Mouse (Mus musculus) heart, embryonic 11.5 days (tissue): Measurements from ENCODE around the gene Sema3d. TPM values are rescaled to one million over a fixed set of nuclear protein-coding genes. Genes with fewer than 3 reads are reported as not detected.

Experiments used
- ATAC-seq: fragments of 200-750 bp; cut with Nextera tagmentation; replicated peaks from 2 replicates; pipeline ENCODE4 v1.8.0; 2017; ENCODE audit warnings: moderate library complexity; ENCODE audit not compliant: insufficient number of reproducible peaks, low FRiP score, low TSS enrichment
- H3K27ac ChIP-seq: fragments of 300-500 bp; sonication (generic); 2 replicates; pipeline ENCODE4 v1.5.1; 2014; ENCODE audit warnings: mild to moderate bottlenecking, low read depth, low read length
- H3K27me3 ChIP-seq: fragments of 300-500 bp; sonication (generic); 2 replicates; pipeline ENCODE4 v1.6.1; 2014; ENCODE audit warnings: mild to moderate bottlenecking, low read length, mixed read lengths; ENCODE audit not compliant: control insufficient read depth, insufficient read depth
- H3K36me3 ChIP-seq: fragments of 300-500 bp; sonication (generic); 2 replicates; pipeline ENCODE4 v1.6.1; 2014; ENCODE audit warnings: mild to moderate bottlenecking, low read length, moderate library complexity, mixed read lengths; ENCODE audit not compliant: control insufficient read depth, insufficient read depth
- H3K4me1 ChIP-seq: fragments of 300-500 bp; sonication (generic); 2 replicates; pipeline ENCODE4 v1.6.1; 2014; ENCODE audit warnings: low read length; ENCODE audit not compliant: control insufficient read depth, insufficient read depth
- H3K4me2 ChIP-seq: fragments of 300-500 bp; sonication (generic); 2 replicates; pipeline ENCODE4 v1.6.1; 2014; ENCODE audit warnings: mild to moderate bottlenecking, moderate library complexity
- H3K4me3 ChIP-seq: fragments of 300-500 bp; sonication (generic); 2 replicates; pipeline ENCODE4 v1.5.1; 2014; ENCODE audit warnings: low read depth, low read length
- H3K9ac ChIP-seq: fragments of 300-500 bp; sonication (generic); 2 replicates; pipeline ENCODE4 v1.6.1; 2014; ENCODE audit warnings: mild to moderate bottlenecking, low read depth, low read length, moderate library complexity
- H3K9me3 ChIP-seq: fragments of 300-500 bp; sonication (generic); replicated peaks from 2 replicates; pipeline ENCODE4 v1.6.1; 2016; ENCODE audit warnings: low read length; ENCODE audit not compliant: control insufficient read depth
- WGBS: fragments of 180-500 bp; shearing (Covaris S2); extraction: QIAGEN DNeasy Blood & Tissue Kit; methylation state at CpG from one replicate; pipeline ENCODE4 v1.1.7; 2014; ENCODE audit not compliant: insufficient replicate concordance; 5-methylcytosine and 5-hydroxymethylcytosine counted together
- polyA plus RNA-seq: library from polyadenylated mRNA; unstranded; fragments of >200 nt; fragmentation: Nextera tagmentation; extraction: Ambion mirVana; gene quantifications from 2 replicates; pipeline ENCODE4 v1.2.1, GENCODE M21; 2014

The Sema3d gene
- polyA plus RNA-seq, 1 experiment from 2014 or later = 11.9 TPM

GRCm38 (mm10) chr5:12525235-12525767 is 142.1 kb downstream of the Sema3d start:
- Histone ChIP-seq H3K27ac (no peak overlapping the region), H3K27me3 (no peaks in the 10 kb centered on the region), H3K4me2 (no peak overlapping the region), H3K9me3 (no peaks in the 10 kb centered on the region), H3K4me3 (no peak overlapping the region), H3K4me1 (no peaks in the 10 kb centered on the region), H3K9ac (no peak overlapping the region), H3K36me3 (no peaks in the 10 kb centered on the region)
- ATAC-seq = no peak
- WGBS = 54% methylated on average over 4 of the region's 4 CpGs

- Histone ChIP-seq H3K9me3 (no peaks in the 10 kb centered on the region), H3K4me1 (no peaks in the 10 kb centered on the region), H3K36me3 (no peaks in the 10 kb centered on the region), H3K4me2 (no peak overlapping the region), H3K9ac (no peak overlapping the region), H3K27ac (no peak overlapping the region), H3K27me3 (no peaks in the 10 kb centered on the region), H3K4me3 (no peak overlapping the region)
- no peak for ATAC-seq
- 87% methylated on average over 2 of the region's 2 CpGs for WGBS
Observed at GRCm38 (mm10) chr5:12528596-12528995, 145.4 kb downstream of the Sema3d start.

GRCm38 (mm10) chr5:12529771-12530170 is 146.6 kb downstream of the Sema3d start:
- Histone ChIP-seq H3K4me3 (no peak overlapping the region), H3K9ac (no peak overlapping the region), H3K27me3 (no peaks in the 10 kb centered on the region), H3K27ac (no peak overlapping the region), H3K4me1 (no peaks in the 10 kb centered on the region), H3K36me3 (no peaks in the 10 kb centered on the region), H3K9me3 (no peaks in the 10 kb centered on the region), H3K4me2 (no peak overlapping the region)
- no peak for ATAC-seq
- WGBS = 78% methylated on average over 1 of the region's 1 CpGs

GRCm38 (mm10) chr5:12541268-12541667 is 158.1 kb downstream of the Sema3d start:
- WGBS = 41% methylated on average over 2 of the region's 2 CpGs
- ATAC-seq = no peak
- H3K27ac ChIP-seq = no peak overlapping the region
- no peaks in the 10 kb centered on the region for H3K36me3 ChIP-seq
- H3K9me3 ChIP-seq = no peaks in the 10 kb centered on the region
- H3K4me2 ChIP-seq = no peak overlapping the region
- no peak overlapping the region for H3K9ac ChIP-seq
- H3K4me1 ChIP-seq = no peaks in the 10 kb centered on the region
- no peak overlapping the region for H3K4me3 ChIP-seq
- no peaks in the 10 kb centered on the region for H3K27me3 ChIP-seq

DNA sequence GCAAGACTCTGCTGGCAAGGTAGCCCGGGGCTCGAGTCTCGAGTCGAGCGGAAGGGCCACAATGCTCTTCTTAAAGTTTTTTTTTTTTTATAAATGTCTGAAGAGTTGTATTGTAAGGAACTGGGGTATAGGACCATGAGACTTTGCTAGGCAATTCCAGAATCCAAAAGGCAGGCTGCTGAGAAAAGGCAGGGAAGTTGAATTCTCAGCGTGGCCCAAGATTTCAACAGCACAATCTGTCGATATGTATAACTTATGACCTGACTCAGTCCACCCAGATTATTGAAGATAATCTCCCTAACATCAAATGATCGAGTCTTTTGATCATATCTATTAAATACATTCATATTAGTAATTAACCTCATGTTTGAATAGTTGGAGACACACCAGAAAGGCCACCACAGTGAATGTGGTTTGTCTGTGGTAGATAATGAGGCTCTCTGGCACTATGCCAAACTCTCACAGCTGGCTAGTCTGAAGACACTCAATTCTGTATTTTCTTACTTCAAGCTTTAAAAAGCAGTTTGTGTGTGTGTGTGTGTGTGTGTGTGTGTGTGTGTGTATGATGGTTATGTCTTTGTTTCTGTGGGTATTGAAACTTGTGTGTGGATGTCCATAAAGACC is 166.0 kb downstream of the Sema3d start:
- Histone ChIP-seq H3K4me3 (no peak overlapping the region), H3K4me1 (no peaks in the 10 kb centered on the region), H3K9ac (no peak overlapping the region), H3K27me3 (no peaks in the 10 kb centered on the region), H3K27ac (no peak overlapping the region), H3K36me3 (no peaks in the 10 kb centered on the region), H3K9me3 (no peaks in the 10 kb centered on the region), H3K4me2 (no peak overlapping the region)
- ATAC-seq = no peak
- 88% methylated on average over 8 of the region's 8 CpGs for WGBS

DNA sequence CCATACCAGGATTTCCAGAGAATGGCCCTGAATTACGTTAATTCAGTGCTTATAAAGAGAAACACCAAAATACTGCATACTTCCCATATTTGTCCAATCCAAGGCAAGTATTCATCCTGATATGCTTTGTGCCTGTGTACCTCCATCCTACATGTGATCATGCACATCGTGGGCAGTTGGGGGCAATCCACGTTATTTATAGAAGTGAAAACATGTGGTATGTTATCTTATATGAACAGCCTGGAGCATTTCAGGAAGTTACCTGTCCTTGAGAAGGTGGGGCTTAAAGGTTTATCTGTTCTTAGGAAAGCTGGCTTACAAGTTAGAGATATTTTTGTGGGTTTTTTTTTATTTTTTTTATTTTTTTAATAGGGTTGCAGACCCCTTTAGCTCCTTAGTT is 172.2 kb downstream of the Sema3d start:
- 73% methylated on average over 3 of the region's 3 CpGs for WGBS
- ATAC-seq = no peak

GRCm38 (mm10) chr5:12557889-12558288 is 174.7 kb downstream of the Sema3d start:
- Histone ChIP-seq H3K27ac (no peak overlapping the region), H3K9me3 (no peaks in the 10 kb centered on the region), H3K27me3 (no peaks in the 10 kb centered on the region), H3K9ac (no peak overlapping the region), H3K4me1 (no peaks in the 10 kb centered on the region), H3K4me3 (no peak overlapping the region), H3K4me2 (no peak overlapping the region), H3K36me3 (no peaks in the 10 kb centered on the region)
- ATAC-seq = no peak
- WGBS = 47% methylated on average over 2 of the region's 2 CpGs

More for the DNA sequence above, 172.2 kb downstream of the Sema3d start:
- H3K4me3 ChIP-seq = no peak overlapping the region
- no peaks in the 10 kb centered on the region for H3K27me3 ChIP-seq
- H3K27ac ChIP-seq = no peak overlapping the region
- H3K36me3 ChIP-seq = no peaks in the 10 kb centered on the region
- H3K4me2 ChIP-seq = no peak overlapping the region
- no peaks in the 10 kb centered on the region for H3K9me3 ChIP-seq
- no peak overlapping the region for H3K9ac ChIP-seq
- H3K4me1 ChIP-seq = no peaks in the 10 kb centered on the region

- Histone ChIP-seq H3K9me3 (no peaks in the 10 kb centered on the region), H3K9ac (no peak overlapping the region), H3K4me3 (no peak overlapping the region), H3K36me3 (no peaks in the 10 kb centered on the region), H3K27ac (no peak overlapping the region), H3K4me1 (no peaks in the 10 kb centered on the region), H3K4me2 (no peak overlapping the region), H3K27me3 (no peaks in the 10 kb centered on the region)
- no peak for ATAC-seq
- 34% methylated on average over 2 of the region's 2 CpGs for WGBS
Observed at GRCm38 (mm10) chr5:12561740-12562139, 178.6 kb downstream of the Sema3d start.

DNA sequence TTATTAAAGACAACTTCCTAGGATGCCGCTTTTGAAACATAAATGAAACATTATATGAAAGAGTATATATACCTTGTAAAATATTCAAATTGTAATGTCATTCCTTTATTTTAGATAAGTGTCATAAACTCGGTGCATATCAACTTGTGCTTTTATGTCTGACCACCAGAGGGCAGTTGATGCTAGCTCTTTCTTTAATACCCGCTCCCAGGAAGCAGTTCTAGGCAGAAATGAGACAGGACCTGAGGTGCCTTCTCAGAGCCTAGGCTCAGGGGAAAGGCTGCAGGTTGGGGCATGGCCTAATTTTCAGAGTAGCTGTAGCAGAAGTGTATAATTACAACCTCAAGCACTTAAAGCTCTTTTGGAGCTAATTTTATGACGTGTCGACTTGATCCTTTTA is 179.0 kb downstream of the Sema3d start:
- Histone ChIP-seq H3K4me1 (no peaks in the 10 kb centered on the region), H3K9ac (no peak overlapping the region), H3K27me3 (no peaks in the 10 kb centered on the region), H3K27ac (no peak overlapping the region), H3K9me3 (no peaks in the 10 kb centered on the region), H3K4me2 (no peak overlapping the region), H3K36me3 (no peaks in the 10 kb centered on the region), H3K4me3 (no peak overlapping the region)
- WGBS = 39% methylated on average over 5 of the region's 5 CpGs
- ATAC-seq = no peak
